Mouse (Mus musculus) CD4-positive, CD25-positive, alpha-beta regulatory T cell (primary cell): ENCODE data around the gene Snurf. TPM values are rescaled to one million over a fixed set of nuclear protein-coding genes. Genes with fewer than 3 reads are reported as not detected.

Source experiments
- polyA plus RNA-seq: library from polyadenylated mRNA; unstranded; fragments of 100-300 nt; shearing (Covaris generic); gene quantifications from one replicate; pipeline ENCODE4 v1.2.1, GENCODE M21; 2017

The Snurf gene
- polyA plus RNA-seq: 2.0 TPM

DNA sequence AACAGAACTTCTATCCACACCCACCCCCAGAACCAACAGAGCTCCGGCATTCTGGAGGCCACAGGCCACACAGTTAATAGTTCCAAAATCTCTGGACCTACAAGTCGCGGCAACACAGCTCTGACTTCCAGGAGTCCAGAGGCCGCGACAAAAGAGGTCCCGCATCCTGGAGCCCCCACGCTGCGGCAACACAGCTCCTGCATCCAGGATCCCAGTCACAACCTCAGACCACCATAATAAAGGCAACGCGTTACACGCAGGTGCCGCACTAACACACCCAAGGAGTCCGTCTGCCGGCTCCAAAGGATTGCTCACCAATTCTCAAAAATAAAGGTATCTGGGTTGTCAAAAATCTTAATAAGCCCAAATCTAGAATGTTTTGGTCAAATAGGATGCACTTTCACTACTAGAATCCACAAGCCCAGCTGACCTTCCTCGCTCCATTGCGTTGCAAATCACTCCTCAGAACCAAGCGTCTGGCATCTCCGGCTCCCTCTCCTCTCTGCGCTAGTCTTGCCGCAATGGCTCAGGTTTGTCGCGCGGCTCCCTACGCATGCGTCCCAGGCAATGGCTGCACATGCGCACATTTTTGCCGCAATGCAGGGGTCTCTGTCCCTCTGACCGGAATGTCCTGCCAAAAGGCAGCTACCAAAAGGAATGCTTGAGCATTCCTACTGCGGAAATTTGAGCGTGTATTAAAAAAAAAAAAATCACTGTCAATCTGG is at the start of gene Snurf, which contains the start of gene Gm38393:
Snurf (minus strand) TSS at position 444 of the 725 bp plus-strand sequence.
Gm38393 (minus strand) TSS at position 459 of the 725 bp plus-strand sequence.

Other genes with a start within 250 kb of the Snurf start
- gene Gm38393, start within 50 bp of the Snurf start, polyA plus RNA-seq: 0.12 TPM
- 0.97 TPM for gene Snrpn, start 135.2 kb upstream of the Snurf start, polyA plus RNA-seq